Mouse (Mus musculus) heart, embryonic 14.5 days (tissue): ENCODE data around the gene Klk6. TPM values are rescaled to one million over a fixed set of nuclear protein-coding genes. Genes with fewer than 3 reads are reported as not detected.

Source experiments
- ATAC-seq: fragments of 200-750 bp; cut with Nextera tagmentation; 2 replicates; pipeline ENCODE4 v1.8.0; 2017; ENCODE audit warnings: low read depth, moderate TSS enrichment; ENCODE audit not compliant: insufficient number of reproducible peaks, insufficient read depth, low FRiP score
- H3K27ac ChIP-seq, 2 experiments: fragments of 200-500 bp in 1 of 2; fragments of 300-500 bp in 1 of 2; sonication (generic) in 1 of 2; replicated peaks in 1 of 2; 2 replicates each; pipeline ENCODE4 v1.5.1; 2012 to 2014; ENCODE audit warnings: low read depth in 2 of 2, low read length in 2 of 2, control low read depth in 1 of 2, mild to moderate bottlenecking in 1 of 2, mixed read lengths in 1 of 2; ENCODE audit not compliant: control insufficient read depth in 1 of 2, insufficient read depth in 1 of 2
- H3K27me3 ChIP-seq: fragments of 300-500 bp; sonication (generic); 2 replicates; pipeline ENCODE4 v1.6.1; 2014; ENCODE audit warnings: mild to moderate bottlenecking, low read length, control low read depth; ENCODE audit not compliant: control insufficient read depth, insufficient read depth
- H3K36me3 ChIP-seq: fragments of 300-500 bp; sonication (generic); 2 replicates; pipeline ENCODE4 v1.6.1; 2014; ENCODE audit warnings: mild to moderate bottlenecking, control low read depth, low read length, mixed read lengths; ENCODE audit not compliant: control insufficient read depth, insufficient read depth
- H3K4me1 ChIP-seq, 2 experiments: fragments of 200-500 bp in 1 of 2; fragments of 300-500 bp in 1 of 2; sonication (generic) in 1 of 2; 2 replicates each; pipeline ENCODE4 v1.6.1; 2012 to 2014; ENCODE audit warnings: low read length in 2 of 2, control low read depth in 1 of 2, mixed read lengths in 1 of 2; ENCODE audit not compliant: control insufficient read depth in 2 of 2, insufficient read depth in 2 of 2
- H3K4me2 ChIP-seq: fragments of 300-500 bp; sonication (generic); 2 replicates; pipeline ENCODE4 v1.6.1; 2014; ENCODE audit warnings: mild to moderate bottlenecking, low read length
- H3K4me3 ChIP-seq, 2 experiments: fragments of 200-500 bp in 1 of 2; fragments of 300-500 bp in 1 of 2; sonication (generic) in 1 of 2; 2 replicates each; pipeline ENCODE4 v1.5.1; 2012 to 2014; ENCODE audit warnings: low read length in 2 of 2, mild to moderate bottlenecking in 2 of 2, control low read depth in 1 of 2, low read depth in 1 of 2, moderate library complexity in 1 of 2; ENCODE audit not compliant: control insufficient read depth in 1 of 2, insufficient read depth in 1 of 2
- H3K9ac ChIP-seq: fragments of 300-500 bp; sonication (generic); 2 replicates; pipeline ENCODE4 v1.6.1; 2014; ENCODE audit warnings: mild to moderate bottlenecking, low read length
- H3K9me3 ChIP-seq: fragments of 300-500 bp; sonication (generic); 2 replicates; pipeline ENCODE4 v1.6.1; 2016; ENCODE audit warnings: low read length, control low read depth; ENCODE audit not compliant: control insufficient read depth
- WGBS: fragments of 180-500 bp; shearing (Covaris S2); extraction: QIAGEN DNeasy Blood & Tissue Kit; methylation state at CpG from one replicate; pipeline ENCODE4 v1.1.7; 2014; 5-methylcytosine and 5-hydroxymethylcytosine counted together
- polyA plus RNA-seq: library from polyadenylated mRNA; unstranded; fragments of >200 nt; fragmentation: Nextera tagmentation; extraction: Ambion mirVana; gene quantifications from 2 replicates; pipeline ENCODE4 v1.2.1, GENCODE M21; 2014

Gene Klk6
- not detected in 2 replicates for polyA plus RNA-seq

DNA sequence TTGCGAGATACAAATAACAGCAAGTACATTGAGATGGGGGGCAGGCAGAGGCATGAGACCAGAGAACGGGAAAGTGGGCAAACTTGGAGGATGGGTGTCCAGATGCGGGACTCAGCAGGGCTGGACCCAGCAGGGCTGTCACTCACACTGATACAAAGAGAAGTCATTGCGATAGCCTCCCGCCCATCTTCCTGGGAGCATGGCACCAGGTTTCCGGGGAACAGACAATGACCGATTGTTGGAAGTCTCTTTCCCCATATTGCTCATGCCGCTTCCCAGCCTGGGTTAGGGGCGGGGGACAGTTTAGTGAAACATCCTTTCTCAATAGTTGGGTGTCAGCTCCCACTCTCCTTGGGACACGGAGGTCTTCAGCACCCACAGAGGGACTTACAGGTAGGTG is at the start of gene Klk6:
TSS of gene Klk6 (plus strand) at position 301 of the 400 bp plus-strand sequence.
- ATAC-seq, result no peak
- 81% methylated on average over 10 of the region's 10 CpGs for WGBS
- H3K27ac ChIP-seq, result no peak within 1 kb of the TSS
- no peaks in the 10 kb centered on the region for H3K9me3 ChIP-seq
- no peaks in the 10 kb centered on the region for H3K36me3 ChIP-seq
- no peaks in the 10 kb centered on the region for H3K4me1 ChIP-seq
- no peak within 1 kb of the TSS for H3K9ac ChIP-seq
- no peak within 1 kb of the TSS for H3K4me2 ChIP-seq
- no peak within 1 kb of the TSS for H3K4me3 ChIP-seq
- no peaks in the 10 kb centered on the region for H3K27me3 ChIP-seq

DNA sequence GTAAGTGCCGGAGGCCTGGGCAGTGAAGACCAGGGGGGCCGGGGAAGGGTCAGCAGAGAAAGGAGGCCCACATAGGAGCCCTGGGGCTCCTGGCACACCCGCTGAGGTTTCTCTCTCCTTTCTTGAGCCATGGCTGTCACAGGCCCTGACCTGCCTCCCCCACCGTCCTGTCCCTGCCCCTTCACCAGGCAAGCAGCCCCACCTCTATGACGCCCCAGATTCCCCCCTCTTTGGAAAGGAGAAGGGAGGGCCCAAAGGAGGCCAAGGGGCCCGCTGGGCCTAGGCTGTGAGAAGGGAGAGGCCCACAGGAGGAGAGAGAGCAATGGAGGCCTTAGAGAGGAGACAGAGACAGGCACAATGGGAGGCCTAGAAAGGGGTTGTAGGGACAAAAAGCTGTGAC is 49.5 kb upstream of the Klk6 start:
- WGBS, result 70% methylated on average over 6 of the region's 6 CpGs
- Histone ChIP-seq H3K27ac (no peak overlapping the region), H3K36me3 (no peaks in the 10 kb centered on the region), H3K4me2 (no peak overlapping the region), H3K27me3 (no peaks in the 10 kb centered on the region), H3K9ac (no peak overlapping the region), H3K9me3 (no peaks in the 10 kb centered on the region), H3K4me3 (no peak overlapping the region), H3K4me1 (no peaks in the 10 kb centered on the region)
- ATAC-seq, result no peak

DNA sequence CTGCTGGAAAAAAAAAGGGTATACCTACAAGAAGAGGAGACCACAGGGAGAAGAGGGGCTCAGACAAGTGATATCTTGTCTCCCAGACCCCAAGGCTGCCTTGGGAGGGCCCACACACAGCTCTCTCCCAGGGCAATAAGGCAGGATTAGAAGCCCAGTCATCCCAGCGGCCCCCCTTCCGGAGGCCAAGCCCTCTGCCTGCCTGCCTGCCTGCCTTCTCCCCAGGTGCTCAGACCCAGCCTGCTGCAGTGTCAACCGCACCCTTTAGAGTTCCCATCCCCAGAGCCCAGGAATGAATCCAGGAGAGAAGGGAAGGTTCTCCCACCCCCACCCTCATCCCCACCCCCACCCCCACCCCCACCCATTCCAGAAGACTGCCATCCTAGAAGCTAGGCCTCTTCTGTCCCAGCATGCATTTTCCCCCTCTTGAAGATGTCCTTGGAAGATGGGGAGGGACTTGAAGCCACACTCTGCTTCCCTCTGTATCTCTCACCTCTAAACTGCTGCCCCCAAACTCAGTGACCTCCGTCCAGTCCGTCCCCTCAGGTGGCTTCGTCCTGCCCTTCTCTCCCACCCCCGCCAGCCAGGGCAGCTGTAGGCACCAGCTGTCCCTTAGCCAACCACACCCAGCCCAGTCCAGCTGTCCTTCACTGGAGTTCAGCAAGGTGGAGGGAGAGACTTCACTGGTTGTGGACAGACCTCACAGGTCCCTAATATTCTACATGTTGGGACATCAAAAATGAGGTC is 48.8 kb upstream of the Klk6 start:
- Histone ChIP-seq H3K36me3 (no peaks in the 10 kb centered on the region), H3K27ac (no peak overlapping the region), H3K9ac (no peak overlapping the region), H3K4me2 (no peak overlapping the region), H3K4me1 (no peaks in the 10 kb centered on the region), H3K27me3 (no peaks in the 10 kb centered on the region), H3K4me3 (no peak overlapping the region), H3K9me3 (no peaks in the 10 kb centered on the region)
- no peak; the same call in 1 of the 2 replicates for ATAC-seq
- WGBS, result 54% methylated on average over 7 of the region's 7 CpGs

DNA sequence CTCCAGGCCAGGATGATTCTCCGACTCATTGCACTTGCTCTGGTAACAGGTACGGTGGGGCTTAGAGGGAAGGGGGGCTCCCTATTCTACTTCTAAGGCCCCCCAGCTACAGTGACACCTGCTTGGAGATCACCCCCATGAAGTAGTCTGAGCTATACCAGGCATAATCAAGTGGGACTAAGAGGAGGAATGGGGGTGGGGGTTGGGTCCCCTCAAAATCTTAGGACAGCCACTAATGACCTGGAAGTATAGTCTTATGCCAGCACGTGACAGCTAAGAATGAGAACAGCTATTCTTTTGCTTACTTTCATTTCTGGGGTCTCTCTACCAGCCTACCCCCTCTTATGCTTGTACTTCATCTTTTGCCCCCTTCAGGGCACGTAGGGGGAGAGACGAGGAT is 47.8 kb upstream of the Klk6 start:
- Histone ChIP-seq H3K9ac (no peak overlapping the region), H3K9me3 (no peaks in the 10 kb centered on the region)
- ATAC-seq, result no peak

DNA sequence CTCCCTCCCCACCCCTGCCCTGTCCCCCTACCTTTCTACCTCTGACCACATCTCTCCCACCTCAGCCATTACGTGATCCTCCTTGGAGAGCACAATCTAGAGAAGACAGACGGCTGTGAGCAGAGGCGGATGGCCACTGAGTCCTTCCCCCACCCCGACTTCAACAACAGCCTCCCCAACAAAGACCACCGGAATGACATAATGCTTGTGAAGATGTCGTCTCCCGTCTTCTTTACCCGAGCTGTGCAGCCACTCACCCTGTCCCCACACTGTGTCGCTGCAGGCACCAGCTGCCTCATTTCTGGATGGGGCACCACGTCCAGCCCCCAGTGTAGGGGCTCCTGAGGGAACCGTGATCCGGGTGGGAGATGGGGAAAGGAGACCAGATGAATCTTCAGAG is 46.9 kb upstream of the Klk6 start:
- Histone ChIP-seq H3K4me2 (no peak overlapping the region), H3K27me3 (no peaks in the 10 kb centered on the region), H3K27ac (no peak overlapping the region), H3K9ac (no peak overlapping the region), H3K9me3 (no peaks in the 10 kb centered on the region), H3K4me1 (peaks cover 0 to 2% of the 10 kb centered on the region in 2 experiments; a peak in 1 of 4 replicates), H3K4me3 (no peak overlapping the region), H3K36me3 (no peaks in the 10 kb centered on the region)
- WGBS, result 80% methylated on average over 12 of the region's 12 CpGs
- no peak for ATAC-seq

More for the DNA sequence above, 47.8 kb upstream of the Klk6 start:
- WGBS, result 83% methylated on average over 5 of the region's 5 CpGs
- no peaks in the 10 kb centered on the region for H3K36me3 ChIP-seq
- H3K4me2 ChIP-seq, result no peak overlapping the region
- no peaks in the 10 kb centered on the region for H3K27me3 ChIP-seq
- H3K4me3 ChIP-seq, result no peak overlapping the region
- no peaks in the 10 kb centered on the region for H3K4me1 ChIP-seq
- no peak overlapping the region for H3K27ac ChIP-seq

DNA sequence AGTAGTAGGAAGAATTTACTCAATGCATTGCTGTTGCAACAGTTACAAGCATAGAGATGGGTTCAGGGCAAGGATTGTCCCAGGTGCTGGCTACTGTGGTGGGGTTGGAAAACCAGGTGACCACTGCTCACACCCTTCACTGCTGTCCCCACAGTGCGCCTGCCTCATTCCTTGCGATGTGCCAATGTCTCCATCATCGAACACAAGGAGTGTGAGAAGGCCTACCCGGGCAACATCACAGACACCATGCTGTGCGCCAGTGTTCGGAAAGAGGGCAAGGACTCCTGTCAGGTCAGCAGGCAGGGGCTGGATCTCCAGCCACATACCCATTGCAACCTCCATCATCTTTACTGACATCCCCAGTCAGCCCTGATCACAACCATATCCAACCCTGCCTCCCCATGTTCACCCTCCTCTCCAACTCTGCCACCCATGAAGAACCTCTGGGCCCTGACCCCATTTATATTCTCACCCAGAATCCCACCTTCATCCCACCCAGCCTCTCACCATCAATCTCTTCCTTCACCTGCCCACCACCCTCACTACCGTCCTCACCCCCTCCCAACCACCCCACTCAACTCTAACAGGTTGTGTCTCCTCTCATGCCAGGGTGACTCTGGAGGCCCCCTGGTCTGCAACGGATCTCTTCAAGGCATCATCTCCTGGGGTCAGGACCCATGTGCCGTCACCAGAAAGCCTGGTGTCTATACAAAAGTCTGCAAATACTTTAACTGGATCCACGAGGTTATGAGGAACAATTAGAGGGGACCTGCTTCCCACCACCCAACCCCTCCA is 45.9 kb upstream of the Klk6 start:
- peaks cover 6% of the 10 kb centered on the region; the same call in 1 of the 2 replicates for H3K27me3 ChIP-seq

DNA sequence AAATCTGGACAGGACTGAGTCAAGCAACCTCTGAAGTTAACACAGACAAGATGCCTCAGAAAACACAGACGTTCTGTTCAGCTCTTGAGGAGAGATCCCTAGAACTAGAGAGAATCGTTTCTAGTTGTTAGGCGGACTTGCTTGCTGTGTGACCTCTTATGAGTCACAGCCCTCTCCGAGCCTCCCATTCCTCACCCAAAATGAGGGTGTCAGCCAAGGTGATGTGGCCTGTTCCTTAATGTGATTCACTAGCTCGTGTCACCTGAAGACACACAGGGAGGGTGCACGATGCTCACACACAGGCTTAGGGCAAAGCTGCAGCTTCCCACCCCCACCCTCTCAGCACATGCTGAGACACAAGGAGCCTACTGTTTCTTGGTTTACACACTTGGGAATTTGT is 44.1 kb upstream of the Klk6 start:
- no peak overlapping the region for H3K4me3 ChIP-seq
- H3K27me3 ChIP-seq, result peaks cover 8% of the 10 kb centered on the region
- peaks cover 0 to 4% of the 10 kb centered on the region in 2 experiments; a peak in 1 of 4 replicates for H3K4me1 ChIP-seq
- no peaks in the 10 kb centered on the region for H3K9me3 ChIP-seq
- no peak for ATAC-seq
- 48% methylated on average over 6 of the region's 6 CpGs for WGBS
- no peak overlapping the region for H3K27ac ChIP-seq
- H3K4me2 ChIP-seq, result no peak overlapping the region
- no peak overlapping the region for H3K9ac ChIP-seq
- no peaks in the 10 kb centered on the region for H3K36me3 ChIP-seq

More for the DNA sequence above, 45.9 kb upstream of the Klk6 start:
- no peak overlapping the region for H3K4me3 ChIP-seq
- ATAC-seq, result no peak
- WGBS, result 79% methylated on average over 10 of the region's 10 CpGs
- no peak overlapping the region for H3K27ac ChIP-seq
- H3K9me3 ChIP-seq, result no peaks in the 10 kb centered on the region
- no peak overlapping the region for H3K9ac ChIP-seq
- peaks cover 0 to 4% of the 10 kb centered on the region in 2 experiments; a peak in 1 of 4 replicates for H3K4me1 ChIP-seq
- H3K4me2 ChIP-seq, result no peak overlapping the region
- H3K36me3 ChIP-seq, result no peaks in the 10 kb centered on the region
